In the genomic region with DNA sequence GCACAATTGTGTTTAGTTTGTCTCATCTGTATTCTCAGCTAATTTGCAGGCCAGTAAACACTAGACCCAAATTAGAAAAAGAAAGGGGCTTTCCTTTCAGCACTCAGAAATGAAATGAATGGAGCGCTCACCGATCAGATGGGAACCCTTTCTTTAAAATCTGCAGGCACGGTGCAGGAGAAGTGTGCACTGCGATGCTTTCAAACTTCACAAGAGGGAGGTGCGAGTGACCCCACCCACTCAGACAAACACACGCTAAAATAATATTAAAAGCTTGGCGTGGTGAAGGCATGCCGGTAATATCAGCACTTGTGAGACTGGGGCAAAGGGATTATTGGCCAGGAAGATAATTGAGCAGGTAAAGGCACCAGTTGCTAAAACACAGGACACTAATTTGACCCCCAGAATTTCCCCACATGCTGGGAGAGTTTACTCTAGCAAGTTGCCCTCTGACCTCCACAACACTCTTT, we compare ENCODE assay signal across 8 mouse cellular contexts. TPM values are rescaled to one million over a fixed set of nuclear protein-coding genes. Genes with fewer than 3 reads are reported as not detected.
DNase-seq lines count a peak whose midpoint lies in the region; ATAC-seq and TF ChIP-seq lines count a peak whose summit lies in the region.

No protein-coding gene starts in this region.

- DNase-seq in kidney, adult 8-10 months, result no peak
- no peak for DNase-seq in thymus, adult 18-20 months
- no peak for DNase-seq in frontal cortex, postnatal 14 days (ENCODE audit: low spot score in 2 of 2)

- WGBS in kidney, embryonic 15.5 days, result 5% methylated on average over 8 of the region's 8 CpGs
- 2% methylated on average over 8 of the region's 8 CpGs for WGBS in embryonic facial prominence, embryonic 13.5 days
- WGBS in intestine, embryonic 15.5 days, result 12% methylated on average over 8 of the region's 8 CpGs

- no peak overlapping the region for H3K27ac ChIP-seq in kidney, embryonic 15.5 days
- H3K27ac ChIP-seq in embryonic facial prominence, embryonic 13.5 days, result no peak overlapping the region
- no peak overlapping the region for H3K27ac ChIP-seq in intestine, embryonic 15.5 days

- no peaks in the 10 kb centered on the region for H3K36me3 ChIP-seq in kidney, embryonic 15.5 days
- H3K36me3 ChIP-seq in embryonic facial prominence, embryonic 13.5 days, result no peaks in the 10 kb centered on the region
- no peaks in the 10 kb centered on the region for H3K36me3 ChIP-seq in intestine, embryonic 15.5 days
- H3K36me3 ChIP-seq in myocyte (ENCODE audit: control insufficient read depth, insufficient read depth), result peaks cover 7% of the 10 kb centered on the region

- peak overlapping the region; percentile 69 for H3K4me3 ChIP-seq in kidney, embryonic 15.5 days (replicated peaks)
- H3K4me3 ChIP-seq in embryonic facial prominence, embryonic 13.5 days, result peak overlapping the region; percentile 62; the same call in 1 of the 2 replicates
- peak overlapping the region; percentile 63; the same call in 1 of the 2 replicates for H3K4me3 ChIP-seq in intestine, embryonic 15.5 days (replicated peaks)
- peak overlapping the region; percentile 100 for H3K4me3 ChIP-seq in myocyte

- H3K9me3 ChIP-seq in kidney, embryonic 15.5 days (replicated peaks), result no peaks in the 10 kb centered on the region
- no peaks in the 10 kb centered on the region for H3K9me3 ChIP-seq in embryonic facial prominence, embryonic 13.5 days
- no peaks in the 10 kb centered on the region for H3K9me3 ChIP-seq in intestine, embryonic 15.5 days

- H3K4me2 ChIP-seq in kidney, embryonic 15.5 days, result peak overlapping the region; percentile 86
- peak overlapping the region; percentile 73; the same call in 1 of the 2 replicates for H3K4me2 ChIP-seq in embryonic facial prominence, embryonic 13.5 days
- peak overlapping the region; percentile 82 for H3K4me2 ChIP-seq in intestine, embryonic 15.5 days (replicated peaks)
- H3K4me2 ChIP-seq in myocyte (ENCODE audit: low read depth), result peak overlapping the region; percentile 88

- ATAC-seq in kidney, embryonic 15.5 days (replicated peaks; ENCODE audit: low FRiP score), result no peak
- ATAC-seq in embryonic facial prominence, embryonic 13.5 days (ENCODE audit: insufficient number of reproducible peaks, insufficient read depth, low FRiP score, low TSS enrichment, low read depth), result no peak
- ATAC-seq in intestine, embryonic 15.5 days, result no peak
- ATAC-seq in inflammation-experienced regulatory T-cells, adult 6 months, result no peak

- H3K27me3 ChIP-seq in kidney, embryonic 15.5 days, result peaks cover 73% of the 10 kb centered on the region
- H3K27me3 ChIP-seq in embryonic facial prominence, embryonic 13.5 days, result peaks cover 79% of the 10 kb centered on the region
- peaks cover 5% of the 10 kb centered on the region for H3K27me3 ChIP-seq in intestine, embryonic 15.5 days (replicated peaks)
- no peaks in the 10 kb centered on the region for H3K27me3 ChIP-seq in myocyte (ENCODE audit: control insufficient read depth, insufficient read depth, insufficient read length)

- H3ac ChIP-seq in myocyte (ENCODE audit: control insufficient read depth, insufficient read length), result no peak overlapping the region

- peaks cover 35% of the 10 kb centered on the region for H3K79me2 ChIP-seq in myocyte (ENCODE audit: control insufficient read depth, insufficient read depth)

- H3K9ac ChIP-seq in kidney, embryonic 15.5 days, result no peak overlapping the region
- H3K9ac ChIP-seq in embryonic facial prominence, embryonic 13.5 days, result no peak overlapping the region
- H3K9ac ChIP-seq in intestine, embryonic 15.5 days, result no peak overlapping the region

- no peak for TF ChIP-seq POLR2A in myocyte (IDR thresholded peaks at IDR 0.05; ENCODE audit: insufficient read length, low read depth)

- peaks cover 21% of the 10 kb centered on the region for H3K4me1 ChIP-seq in kidney, embryonic 15.5 days
- peaks cover 16% of the 10 kb centered on the region for H3K4me1 ChIP-seq in embryonic facial prominence, embryonic 13.5 days
- peaks cover 12% of the 10 kb centered on the region; the same call in 1 of the 2 replicates for H3K4me1 ChIP-seq in intestine, embryonic 15.5 days (replicated peaks)

TF ChIP-seq in myocyte, 11 proteins besides CTCF, POLR2A, EP300 and RAD21:
- no peak for TF ChIP-seq MYOD1 (IDR thresholded peaks at IDR 0.05; ENCODE audit: control insufficient read depth in 1 of 3, insufficient read length in 2 of 3, low read depth in 2 of 3)
- TF ChIP-seq USF1 (IDR thresholded peaks at IDR 0.05; ENCODE audit: low read depth), result no peak
- no peak for TF ChIP-seq TCF3 (IDR thresholded peaks at IDR 0.05; ENCODE audit: insufficient read length, low read depth)
- no peak for TF ChIP-seq SRF (IDR thresholded peaks at IDR 0.05; ENCODE audit: control insufficient read depth, insufficient read length, low read depth)
- no peak for TF ChIP-seq E2F4 (IDR thresholded peaks at IDR 0.05; ENCODE audit: insufficient read depth)
- no peak for TF ChIP-seq POLR2AphosphoS2 (IDR thresholded peaks at IDR 0.05; ENCODE audit: insufficient read length, low read depth)
- TF ChIP-seq REST (IDR thresholded peaks at IDR 0.05; ENCODE audit: insufficient read depth, insufficient read length), result no peak
- TF ChIP-seq TCF12 (IDR thresholded peaks at IDR 0.05; ENCODE audit: insufficient read depth, poor library complexity, severe bottlenecking), result no peak
- TF ChIP-seq MAX (IDR thresholded peaks at IDR 0.05; ENCODE audit: low read depth), result no peak
- no peak for TF ChIP-seq CEBPB (IDR thresholded peaks at IDR 0.05; ENCODE audit: insufficient read depth, poor library complexity, severe bottlenecking)
- no peak for TF ChIP-seq MYOG (IDR thresholded peaks at IDR 0.05; ENCODE audit: control insufficient read depth in 1 of 3, insufficient read depth in 1 of 3, insufficient read length in 2 of 3, low read depth in 2 of 3)

RNA-seq across cellular contexts. Expression of a gene that starts 1.0 kb away (rescaled TPM):
- polyA plus RNA-seq in kidney, embryonic 15.5 days (2015; fragmentation: Nextera tagmentation; extraction: Ambion mirVana), result 4.6 and 5.1 TPM in 2 replicates
- 3.2 and 4.0 TPM in 2 replicates for polyA plus RNA-seq in embryonic facial prominence, embryonic 13.5 days (2015; fragmentation: Nextera tagmentation; extraction: Ambion mirVana)
- 13.9 and 15.2 TPM in 2 replicates for polyA plus RNA-seq in intestine, embryonic 15.5 days (2015; fragmentation: Nextera tagmentation; extraction: Ambion mirVana)
- 45.0 TPM for polyA plus RNA-seq in myocyte (2012; fragmentation: generic; extraction: Trizol)
- 100 to 1,000 TPM; 163 to 188 (median 167) TPM for polyA plus RNA-seq in inflammation-experienced regulatory T-cells, adult 6 months (2017; shearing (Covaris generic))

RNA-seq across cellular contexts. Expression of a gene that starts 25.9 kb away (rescaled TPM):
- polyA plus RNA-seq in kidney, embryonic 15.5 days (2015; fragmentation: Nextera tagmentation; extraction: Ambion mirVana), result 9.4 and 10.0 TPM in 2 replicates
- 9.9 and 10.6 TPM in 2 replicates for polyA plus RNA-seq in embryonic facial prominence, embryonic 13.5 days (2015; fragmentation: Nextera tagmentation; extraction: Ambion mirVana)
- polyA plus RNA-seq in intestine, embryonic 15.5 days (2015; fragmentation: Nextera tagmentation; extraction: Ambion mirVana), result 3.8 and 4.0 TPM in 2 replicates
- polyA plus RNA-seq in myocyte (2012; fragmentation: generic; extraction: Trizol), result 2.3 TPM
- polyA plus RNA-seq in inflammation-experienced regulatory T-cells, adult 6 months (2017; shearing (Covaris generic)), result under 1 TPM in 1 of 3 experiments, not detected in 2; 0.14 TPM

RNA-seq across cellular contexts. Expression of a gene that starts 56.3 kb away (rescaled TPM):
- 9.9 TPM in 2 replicates for polyA plus RNA-seq in kidney, embryonic 15.5 days (2015; fragmentation: Nextera tagmentation; extraction: Ambion mirVana)
- 13.7 and 15.6 TPM in 2 replicates for polyA plus RNA-seq in embryonic facial prominence, embryonic 13.5 days (2015; fragmentation: Nextera tagmentation; extraction: Ambion mirVana)
- 8.3 and 9.0 TPM in 2 replicates for polyA plus RNA-seq in intestine, embryonic 15.5 days (2015; fragmentation: Nextera tagmentation; extraction: Ambion mirVana)
- 0.92 TPM for polyA plus RNA-seq in myocyte (2012; fragmentation: generic; extraction: Trizol)
- under 1 TPM; 0.16 to 0.50 (median 0.47) TPM for polyA plus RNA-seq in inflammation-experienced regulatory T-cells, adult 6 months (2017; shearing (Covaris generic))
